Mouse (Mus musculus): ENCODE measurements around the gene Sntg2. TPM values are rescaled to one million over a fixed set of nuclear protein-coding genes. Genes with fewer than 3 reads are reported as not detected.

Sntg2 gene
- total RNA-seq, 4 experiments from 2014 or later, result 9.1 to 11.3 (median 10.4) TPM

- DNase-seq (ENCODE audit: low spot score in 2 of 2), result no peak
These were observed 86.1 kb downstream of the Sntg2 start for GRCm38 (mm10) chr12:30286888-30287573.

- no peak for DNase-seq (ENCODE audit: low spot score in 2 of 2)
These were observed 89.4 kb downstream of the Sntg2 start for GRCm38 (mm10) chr12:30283741-30284140.

DNA sequence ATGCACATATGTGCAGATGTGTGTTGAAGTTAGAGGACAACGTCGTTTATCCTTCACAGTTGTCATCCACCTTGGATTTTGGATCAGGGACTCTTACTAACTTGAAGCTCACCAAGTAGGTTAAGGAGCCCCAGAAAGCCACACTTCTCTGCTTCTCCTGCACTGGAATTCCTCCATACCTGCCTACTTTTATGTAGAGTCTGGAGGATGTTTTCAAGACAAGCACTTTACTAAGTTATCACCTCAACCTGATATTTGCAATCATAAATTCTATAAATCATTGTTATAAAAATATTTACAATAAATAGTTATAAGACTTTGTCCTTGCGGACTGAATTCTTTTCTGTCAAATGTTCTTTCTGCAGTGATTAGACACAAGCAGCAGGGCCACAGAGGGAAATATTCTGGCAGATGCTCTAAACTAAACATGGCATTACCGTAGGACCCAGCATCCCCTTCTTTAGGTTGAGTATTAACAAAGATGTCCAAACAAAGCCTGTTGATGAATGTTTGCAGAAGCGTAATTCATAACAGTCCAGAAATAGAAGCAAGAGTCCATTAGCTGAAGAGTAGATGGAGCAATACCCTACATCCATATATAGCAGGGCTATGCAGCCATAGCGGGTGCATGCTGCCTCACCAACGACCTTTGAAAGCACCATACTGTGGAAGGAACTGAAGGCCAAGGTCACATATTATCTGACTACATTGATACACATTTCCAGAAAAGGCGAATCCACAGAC, 100.8 kb downstream of the Sntg2 start:
- DNase-seq (ENCODE audit: low spot score in 2 of 2), result no peak

- no peak for DNase-seq (ENCODE audit: low spot score in 2 of 2)
These were observed 109.0 kb downstream of the Sntg2 start for GRCm38 (mm10) chr12:30264206-30264605.

GRCm38 (mm10) chr12:30261187-30261586, 112.0 kb downstream of the Sntg2 start:
- DNase-seq (ENCODE audit: low spot score in 2 of 2), result no peak

DNA sequence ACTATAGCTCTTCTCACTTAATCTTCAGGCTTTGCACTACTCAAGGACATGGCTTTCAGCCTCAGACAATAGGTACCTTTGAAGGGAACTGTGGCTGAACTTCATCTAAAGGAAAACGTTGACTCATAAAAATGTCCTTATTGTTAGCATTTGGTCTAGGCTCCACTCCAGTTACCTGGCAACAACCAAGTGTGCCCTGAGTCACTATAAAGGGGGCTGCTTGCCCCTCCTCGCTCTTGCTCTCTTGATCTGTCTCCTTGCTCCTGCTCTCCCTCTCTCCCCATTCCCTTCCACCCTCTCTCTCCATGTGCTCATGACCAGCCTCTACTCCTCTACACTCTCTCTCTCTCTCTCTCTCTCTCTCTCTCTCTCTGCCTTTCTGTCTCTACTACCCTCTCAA, 114.5 kb downstream of the Sntg2 start:
- no peak for DNase-seq (ENCODE audit: low spot score in 2 of 2)

GRCm38 (mm10) chr12:30257664-30258063, 115.5 kb downstream of the Sntg2 start:
- DNase-seq (ENCODE audit: low spot score in 2 of 2), result no peak

DNA sequence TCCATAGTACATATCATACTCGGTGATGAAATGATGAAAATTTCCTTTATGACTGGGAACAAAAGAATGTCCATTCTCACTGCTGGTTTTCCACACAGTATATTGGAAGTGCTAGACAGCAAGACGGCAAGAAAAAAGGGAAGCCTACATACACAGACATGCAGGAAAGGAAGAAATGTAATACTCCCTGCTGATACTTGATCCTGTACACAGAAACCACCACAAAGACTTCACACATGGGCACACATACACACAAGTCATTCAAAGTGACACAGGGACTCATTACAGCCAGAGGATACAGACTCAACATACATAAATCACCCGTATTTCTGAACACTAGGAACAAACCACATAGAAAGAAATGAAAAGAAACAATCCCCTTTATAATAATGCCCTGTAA, 117.0 kb downstream of the Sntg2 start:
- no peak for DNase-seq (ENCODE audit: low spot score in 2 of 2)

DNA sequence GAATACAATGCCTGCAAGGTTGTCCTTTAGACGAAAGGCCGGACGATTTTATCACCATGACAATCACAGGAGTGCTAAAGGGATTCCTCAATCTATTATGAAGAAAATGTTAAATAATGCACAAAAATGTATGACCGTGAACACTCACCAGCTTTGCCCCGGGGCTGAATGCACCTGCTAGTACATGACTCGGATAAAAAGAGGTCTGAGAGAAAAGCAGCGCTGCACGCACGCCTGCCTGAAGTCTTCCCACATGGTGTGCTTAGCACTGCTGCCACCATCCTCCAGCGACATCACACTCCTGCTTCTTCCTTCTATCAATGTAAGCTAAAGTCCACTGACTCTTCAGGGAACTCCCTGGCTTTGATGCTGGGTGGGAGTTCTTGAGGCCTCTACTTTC, 118.6 kb downstream of the Sntg2 start:
- no peak for DNase-seq (ENCODE audit: low spot score in 2 of 2)

- DNase-seq (ENCODE audit: low spot score in 2 of 2), result no peak
These were observed 120.8 kb downstream of the Sntg2 start for GRCm38 (mm10) chr12:30252381-30252780.

DNA sequence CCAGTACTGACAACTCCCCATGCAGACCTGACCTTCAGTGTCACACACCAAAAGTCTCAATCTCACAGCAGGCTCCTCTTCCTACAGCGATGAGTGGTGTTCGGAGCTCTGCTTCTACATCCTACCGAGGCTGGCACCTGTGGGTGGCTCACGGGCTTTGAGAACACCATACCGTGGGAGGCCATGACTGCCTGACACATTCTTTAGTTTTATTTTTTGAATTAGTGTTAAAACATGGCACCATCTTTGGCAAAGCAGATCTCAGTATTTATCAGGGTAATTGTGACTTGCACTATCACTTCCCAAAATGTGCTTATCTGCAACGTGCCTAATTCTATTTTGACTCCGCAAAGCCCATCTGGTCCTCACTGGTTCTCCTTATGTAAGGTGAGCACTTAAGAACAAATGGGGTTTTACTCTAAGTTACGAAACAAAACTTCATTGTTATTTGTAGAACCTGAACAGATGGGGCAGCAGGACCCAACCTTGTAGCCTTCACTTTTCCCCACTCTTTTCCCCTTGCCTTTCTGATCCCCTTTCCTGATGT, 121.8 kb downstream of the Sntg2 start:
- DNase-seq (ENCODE audit: low spot score in 2 of 2), result peak in 1 of 2 experiments; percentile 68

DNA sequence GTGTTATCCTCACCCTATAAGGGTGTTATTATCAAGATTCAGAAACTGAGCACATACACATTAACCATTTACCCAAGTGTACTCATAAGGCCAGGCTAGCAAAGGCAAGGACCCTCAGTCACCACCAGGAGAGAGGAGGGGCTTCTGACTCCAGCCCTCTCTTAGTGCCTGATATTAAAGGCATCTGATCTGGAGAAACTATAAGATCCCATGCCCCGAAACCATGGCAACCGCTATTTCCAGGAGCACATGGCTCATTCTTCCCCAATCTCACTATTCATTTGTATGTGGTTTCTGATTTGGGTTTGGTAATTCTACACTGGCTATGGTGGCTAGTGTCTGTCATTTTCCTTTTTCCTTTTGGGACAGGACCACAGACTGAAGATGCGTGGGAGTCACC, 124.1 kb downstream of the Sntg2 start:
- no peak for DNase-seq (ENCODE audit: low spot score in 2 of 2)

DNA sequence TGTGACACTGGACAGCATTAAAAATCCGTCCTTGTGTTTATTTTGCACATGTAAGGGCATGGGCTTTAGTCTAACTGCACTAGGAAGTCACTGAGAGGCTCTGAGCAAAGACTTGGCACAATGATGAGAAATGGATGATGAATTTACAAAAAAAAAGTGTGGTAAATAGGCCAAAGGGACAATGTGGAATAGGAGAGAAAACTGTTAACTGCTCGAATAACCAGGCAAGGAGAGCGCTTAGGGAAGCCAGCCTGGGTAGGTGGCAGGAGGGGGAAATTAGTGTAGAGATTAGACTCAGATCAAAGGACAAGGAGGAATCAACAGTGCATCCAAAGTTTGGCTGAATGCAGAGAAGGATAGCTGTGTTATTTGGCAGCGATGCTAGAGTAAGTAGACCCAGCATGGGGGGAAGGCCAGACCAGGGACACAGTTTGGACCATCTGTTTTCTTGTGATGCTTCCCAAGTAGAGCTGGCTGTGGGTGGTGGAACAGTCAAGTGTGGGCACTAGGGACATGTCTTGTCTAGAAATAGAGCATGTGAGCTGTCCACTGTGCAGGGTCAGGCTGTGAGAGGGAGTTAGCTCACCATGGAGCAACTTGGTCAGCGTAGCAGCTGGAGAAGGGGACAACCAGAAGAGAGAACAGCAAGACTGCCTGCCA, 126.8 kb downstream of the Sntg2 start:
- DNase-seq (ENCODE audit: low spot score in 2 of 2), result peak in 1 of 2 experiments; percentile 76

DNA sequence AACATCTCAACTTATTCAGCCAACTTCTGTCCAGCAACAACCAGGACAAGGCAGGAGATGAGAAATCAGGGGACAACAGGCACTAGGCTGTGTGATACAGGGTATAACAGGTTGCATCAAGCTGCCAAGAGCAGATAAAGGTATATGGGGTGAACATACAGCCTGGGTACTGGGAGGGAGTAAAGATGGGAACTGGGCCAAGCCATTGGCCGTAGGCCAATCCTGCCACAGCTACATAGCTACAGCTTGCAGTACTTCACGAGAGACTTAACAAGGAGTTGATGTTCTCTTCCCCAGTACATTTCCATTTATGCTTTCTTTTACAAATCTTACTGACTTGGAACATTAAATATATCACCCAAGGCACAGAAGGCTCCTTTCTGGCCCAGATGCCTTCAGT, 129.0 kb downstream of the Sntg2 start:
- DNase-seq (ENCODE audit: low spot score in 2 of 2), result peak in 1 of 2 experiments; percentile 54

GRCm38 (mm10) chr12:30240891-30241290, 132.3 kb downstream of the Sntg2 start:
- DNase-seq (ENCODE audit: low spot score in 2 of 2), result no peak

GRCm38 (mm10) chr12:30234940-30235339, 138.2 kb downstream of the Sntg2 start:
- DNase-seq (ENCODE audit: low spot score in 2 of 2), result no peak

- DNase-seq (ENCODE audit: low spot score in 2 of 2), result peak in 1 of 2 experiments; percentile 22
These were observed 145.2 kb downstream of the Sntg2 start for GRCm38 (mm10) chr12:30228004-30228403.

- DNase-seq (ENCODE audit: low spot score in 2 of 2), result no peak
These were observed 146.9 kb downstream of the Sntg2 start for GRCm38 (mm10) chr12:30226247-30226646.

DNA sequence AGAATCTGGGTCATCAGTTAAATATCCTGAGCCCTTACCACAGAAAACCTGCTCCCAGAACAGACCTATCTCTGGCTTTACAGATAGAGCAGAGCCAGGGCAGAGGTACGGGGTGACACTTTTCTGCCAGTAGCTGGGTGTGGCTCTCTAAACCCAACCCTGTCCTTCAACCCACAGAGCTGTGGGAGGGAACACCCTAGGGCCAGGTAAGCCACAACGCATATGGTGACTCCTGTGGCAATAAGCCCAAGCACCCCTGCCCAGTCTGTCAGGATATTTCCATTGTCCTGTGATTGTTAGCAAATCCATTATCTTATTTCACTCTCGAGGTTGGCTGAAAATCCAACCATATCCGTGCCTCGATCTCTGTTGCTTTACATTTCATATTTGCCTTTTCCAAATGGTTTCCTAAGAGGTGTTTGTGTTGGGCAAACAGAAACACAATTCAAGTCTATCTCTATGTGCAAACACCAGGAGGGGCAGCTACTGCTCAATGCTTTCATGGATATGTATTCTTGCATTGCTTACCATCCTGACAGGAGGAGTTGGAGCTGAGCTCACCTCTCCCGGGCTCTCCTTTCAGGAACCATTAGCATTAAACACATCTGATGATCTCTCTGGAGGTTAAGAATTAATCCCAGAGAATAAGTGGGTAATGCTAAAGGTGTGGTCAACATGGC, 156.3 kb downstream of the Sntg2 start:
- no peak for DNase-seq (ENCODE audit: low spot score in 2 of 2)

DNA sequence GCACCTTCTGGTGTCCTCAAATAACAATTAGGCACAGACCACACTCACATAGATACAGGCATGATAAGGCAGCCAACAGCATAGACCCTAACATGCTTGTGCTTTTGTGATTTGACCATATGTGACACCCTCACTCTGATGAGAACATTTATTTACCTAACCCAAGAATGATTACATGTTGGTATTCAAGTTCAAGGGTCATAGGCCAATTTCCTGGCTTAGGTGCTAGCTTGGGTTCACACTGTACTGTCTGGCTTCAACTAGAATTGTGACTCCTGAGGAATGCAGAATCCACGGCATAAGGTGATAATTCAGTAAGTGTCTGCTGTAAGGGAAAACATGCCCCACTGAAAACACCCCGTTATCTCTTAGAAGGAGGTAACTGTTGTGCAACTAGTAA, 158.4 kb downstream of the Sntg2 start:
- no peak for DNase-seq (ENCODE audit: low spot score in 2 of 2)

DNA sequence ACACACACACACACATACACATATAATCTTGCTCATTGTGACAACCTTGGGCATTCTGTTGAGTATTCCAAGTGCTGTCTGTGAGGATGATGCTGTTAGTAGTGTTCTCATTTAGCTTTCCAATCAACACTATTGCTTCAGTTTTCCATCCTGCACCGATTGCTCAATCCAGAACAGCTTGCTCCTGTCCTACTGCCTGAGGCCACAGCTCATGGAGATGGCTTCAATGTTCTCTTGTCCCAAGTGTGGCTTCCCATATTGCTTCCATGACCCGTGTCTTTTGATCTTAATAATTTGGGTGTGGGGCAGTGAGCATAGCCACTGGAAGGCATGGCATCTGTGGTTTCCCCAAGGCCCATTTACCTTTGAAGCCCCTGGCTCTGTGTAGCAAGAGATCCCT, 162.8 kb downstream of the Sntg2 start:
- DNase-seq (ENCODE audit: low spot score in 2 of 2), result no peak

DNA sequence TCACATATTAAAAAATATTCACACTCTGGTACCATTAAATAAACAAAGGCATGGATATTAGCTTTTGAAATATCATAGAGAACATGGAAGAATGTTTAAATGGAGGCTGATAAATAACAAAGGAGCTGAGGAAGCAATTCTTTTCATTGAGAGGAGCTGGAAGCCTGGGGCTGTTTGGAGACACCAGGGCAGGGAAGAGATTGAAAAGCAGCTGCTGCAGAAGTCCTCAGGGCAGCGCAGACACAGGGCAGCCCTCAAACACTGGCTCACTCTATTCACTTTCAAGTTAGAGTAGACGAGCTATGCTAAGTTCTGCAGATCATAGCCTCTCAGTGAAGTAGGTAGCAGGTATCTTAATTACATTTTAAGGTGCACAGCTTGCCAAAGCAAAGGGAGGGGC, 164.6 kb downstream of the Sntg2 start:
- DNase-seq (ENCODE audit: low spot score in 2 of 2), result no peak

All from left cerebral cortex, adult 8-10 months (tissue).